In genomic region chr2:29802827-29803201, GRCm38 (mm10) we compare ENCODE assay signal across 8 mouse cellular contexts. TPM values are rescaled to one million over a fixed set of nuclear protein-coding genes. Genes with fewer than 3 reads are reported as not detected.
DNase-seq lines count a peak whose midpoint lies in the region; ATAC-seq and TF ChIP-seq lines count a peak whose summit lies in the region.

No protein-coding gene starts in this region.

- no peaks in the 10 kb centered on the region for H3K9me3 ChIP-seq in liver, embryonic 11.5 days (ENCODE audit: control insufficient read depth, low read length)
- H3K9me3 ChIP-seq in stomach, postnatal 0 days (ENCODE audit: control insufficient read depth, low read length), result no peaks in the 10 kb centered on the region

- TF ChIP-seq CTCF in stomach, postnatal 0 days (IDR thresholded peaks at IDR 0.05; ENCODE audit: low read depth), result no peak

- no peak for DNase-seq in frontal cortex, postnatal 10 days (ENCODE audit: low spot score in 2 of 2)
- DNase-seq in urinary bladder, postnatal 14 days (ENCODE audit: low spot score), result peak; percentile 21
- DNase-seq in urinary bladder, postnatal 10 days (ENCODE audit: low spot score), result no peak
- no peak for DNase-seq in liver, embryonic 11.5 days (ENCODE audit: low spot score)
- no peak for DNase-seq in stomach, postnatal 0 days (ENCODE audit: low spot score)
- no peak for DNase-seq in thymus, postnatal 25 days
- DNase-seq in gastrocnemius, postnatal 10 days, result no peak

- no peak for TF ChIP-seq EP300 in stomach, postnatal 0 days (optimal IDR thresholded peaks at IDR 0.05)

- WGBS in liver, embryonic 11.5 days, result 0% methylated on average over 39 of the region's 39 CpGs
- WGBS in stomach, postnatal 0 days, result under 1% methylated on average over 31 of the region's 39 CpGs

- H3K4me3 ChIP-seq in liver, embryonic 11.5 days (ENCODE audit: low read depth, low read length), result peak overlapping the region; percentile 66
- peak overlapping the region; percentile 84 for H3K4me3 ChIP-seq in stomach, postnatal 0 days (ENCODE audit: low read depth, low read length)

- H3K4me2 ChIP-seq in liver, embryonic 11.5 days, result peak overlapping the region; percentile 84
- peak overlapping the region; percentile 87 for H3K4me2 ChIP-seq in stomach, postnatal 0 days (replicated peaks; ENCODE audit: low read depth)

- peak overlapping the region; percentile 67 for H3K9ac ChIP-seq in liver, embryonic 11.5 days (ENCODE audit: low read depth, low read length)
- peak overlapping the region; percentile 89 for H3K9ac ChIP-seq in stomach, postnatal 0 days (ENCODE audit: low read length)

- no peaks in the 10 kb centered on the region for H3K27me3 ChIP-seq in liver, embryonic 11.5 days (replicated peaks; ENCODE audit: control insufficient read depth, insufficient read depth, low read length)
- H3K27me3 ChIP-seq in stomach, postnatal 0 days (ENCODE audit: control insufficient read depth, insufficient read depth, low read length), result no peaks in the 10 kb centered on the region

- ATAC-seq in frontal cortex, adult (ENCODE audit: low TSS enrichment), result peak; percentile 51
- peak; percentile 37 for ATAC-seq in liver, embryonic 11.5 days (replicated peaks; ENCODE audit: low FRiP score)
- ATAC-seq in stomach, postnatal 0 days (ENCODE audit: low FRiP score, low TSS enrichment), result no peak

- H3K27ac ChIP-seq in liver, embryonic 11.5 days (ENCODE audit: low read depth, low read length), result no peak overlapping the region
- peak overlapping the region; percentile 87 for H3K27ac ChIP-seq in stomach, postnatal 0 days (replicated peaks)

- H3K36me3 ChIP-seq in liver, embryonic 11.5 days (ENCODE audit: control insufficient read depth, insufficient read depth, low read length), result 0 out of 2 replicates have a peak, but pooled peaks cover 2% of the 10 kb centered on the region
- peaks cover 18% of the 10 kb centered on the region for H3K36me3 ChIP-seq in stomach, postnatal 0 days (ENCODE audit: control insufficient read depth, insufficient read depth, low read length)

- peaks cover 4% of the 10 kb centered on the region; the same call in 1 of the 2 replicates for H3K4me1 ChIP-seq in liver, embryonic 11.5 days (replicated peaks; ENCODE audit: control insufficient read depth, insufficient read depth, low read length)
- H3K4me1 ChIP-seq in stomach, postnatal 0 days (replicated peaks; ENCODE audit: control insufficient read depth, insufficient read depth), result peaks cover 2% of the 10 kb centered on the region; the same call in 1 of the 2 replicates

RNA-seq across cellular contexts. Expression of gene Slc27a4, which starts 0.4 kb away (rescaled TPM):
- polyA plus RNA-seq in liver, embryonic 11.5 days (2014; fragmentation: Nextera tagmentation; extraction: Ambion mirVana), result 5.2 and 5.3 TPM in 2 replicates
- 34.0 and 36.4 TPM in 2 replicates for polyA plus RNA-seq in stomach, postnatal 0 days (2015; fragmentation: Nextera tagmentation; extraction: Ambion mirVana)
- total RNA-seq in gastrocnemius, postnatal 10 days (2021), result 10 to 100 TPM; 10.6 to 11.2 TPM

RNA-seq across cellular contexts. Expression of gene Trub2, which starts 14.5 kb away (rescaled TPM):
- 27.7 and 29.0 TPM in 2 replicates for polyA plus RNA-seq in liver, embryonic 11.5 days (2014; fragmentation: Nextera tagmentation; extraction: Ambion mirVana)
- polyA plus RNA-seq in stomach, postnatal 0 days (2015; fragmentation: Nextera tagmentation; extraction: Ambion mirVana), result 14.7 TPM in 2 replicates
- total RNA-seq in gastrocnemius, postnatal 10 days (2021), result 10 to 100 TPM; 24.7 to 36.5 TPM

RNA-seq across cellular contexts. Expression of gene Coq4, which starts 15.5 kb away (rescaled TPM):
- 36.1 and 38.8 TPM in 2 replicates for polyA plus RNA-seq in liver, embryonic 11.5 days (2014; fragmentation: Nextera tagmentation; extraction: Ambion mirVana)
- 18.7 and 20.4 TPM in 2 replicates for polyA plus RNA-seq in stomach, postnatal 0 days (2015; fragmentation: Nextera tagmentation; extraction: Ambion mirVana)
- total RNA-seq in gastrocnemius, postnatal 10 days (2021), result 1 to 10 TPM; 8.0 to 8.7 TPM

RNA-seq across cellular contexts. Expression of gene Urm1, which starts 17.1 kb away (rescaled TPM):
- polyA plus RNA-seq in liver, embryonic 11.5 days (2014; fragmentation: Nextera tagmentation; extraction: Ambion mirVana), result 21.1 TPM in 2 replicates
- polyA plus RNA-seq in stomach, postnatal 0 days (2015; fragmentation: Nextera tagmentation; extraction: Ambion mirVana), result 15.9 and 16.2 TPM in 2 replicates
- total RNA-seq in gastrocnemius, postnatal 10 days (2021), result 10 to 100 TPM; 25.4 to 28.6 TPM

RNA-seq across cellular contexts. Expression of gene Gm13547, which starts 43.7 kb away (rescaled TPM):
- 1.1 TPM in 1 of 2 replicates, not detected in the other for polyA plus RNA-seq in liver, embryonic 11.5 days (2014; fragmentation: Nextera tagmentation; extraction: Ambion mirVana)
- 0.28 TPM in 1 of 2 replicates, not detected in the other for polyA plus RNA-seq in stomach, postnatal 0 days (2015; fragmentation: Nextera tagmentation; extraction: Ambion mirVana)
- not detected for total RNA-seq in gastrocnemius, postnatal 10 days (2021)
